Mouse (Mus musculus) cortical plate, adult 2 months (tissue): Measurements from ENCODE around the gene Pnrc1. TPM values are rescaled to one million over a fixed set of nuclear protein-coding genes. Genes with fewer than 3 reads are reported as not detected.

ENCODE experiments used
- H3K27ac ChIP-seq: fragments of 200-500 bp; 2 replicates; pipeline ENCODE4 v1.5.1; 2012; ENCODE audit warnings: low read length, control low read depth, inconsistent platforms; ENCODE audit not compliant: insufficient read depth
- H3K4me1 ChIP-seq: fragments of 200-500 bp; 2 replicates; pipeline ENCODE4 v1.6.1; 2011; ENCODE audit warnings: low read length; ENCODE audit not compliant: control insufficient read depth, insufficient read depth
- H3K4me3 ChIP-seq: fragments of 200-500 bp; 2 replicates; pipeline ENCODE4 v1.5.1; 2011; ENCODE audit warnings: mild to moderate bottlenecking, low read length, control low read depth; ENCODE audit not compliant: insufficient read depth
- CTCF ChIP-seq: fragments of 200-500 bp; IDR thresholded peaks from 2 replicates; pipeline ENCODE4 v1.5.1; 2011; ENCODE audit warnings: mild to moderate bottlenecking, control low read depth, low read length; ENCODE audit not compliant: insufficient read depth; ENCODE audit errors: extremely low read depth
- POLR2A ChIP-seq: fragments of 200-500 bp; IDR thresholded peaks from 2 replicates; pipeline ENCODE4 v1.6.1; 2011; ENCODE audit warnings: mild to moderate bottlenecking, low read length, control low read depth; ENCODE audit not compliant: insufficient read depth; ENCODE audit errors: extremely low read depth
- polyA plus RNA-seq: library from polyadenylated mRNA; depleted of rRNA; stranded (reverse); fragments of >200 nt; gene quantifications from 2 replicates; pipeline ENCODE4 v1.2.3, GENCODE M21; 2012

The Pnrc1 gene
- polyA plus RNA-seq, 1 experiment: 44.5 TPM

DNA sequence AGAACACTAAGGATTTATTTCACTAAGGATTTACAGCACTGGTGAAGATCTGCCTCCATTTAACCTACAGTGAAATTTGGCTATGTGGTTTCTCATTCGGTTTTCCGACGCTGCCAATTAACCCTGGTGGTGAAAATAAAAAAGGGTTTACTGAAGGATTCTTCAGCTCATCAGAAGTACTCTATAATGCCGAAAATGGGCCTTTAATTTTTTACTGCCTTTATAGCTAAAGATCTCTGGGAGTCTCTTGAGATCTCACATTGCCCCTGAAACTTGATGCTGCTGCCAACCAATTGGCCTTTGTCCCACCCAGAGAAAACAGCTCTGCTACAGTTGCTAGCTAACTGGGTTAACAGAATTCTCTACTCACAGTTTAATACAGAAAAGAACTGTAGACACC, 41.0 kb downstream of the Pnrc1 start:
- peak overlapping the region; percentile 64; the same call in 1 of the 2 replicates for H3K4me3 ChIP-seq
- no peak overlapping the region for H3K27ac ChIP-seq
- H3K4me1 ChIP-seq: 0 out of 2 replicates have a peak, but pooled peaks cover 1% of the 10 kb centered on the region
- TF ChIP-seq CTCF (no peak), POLR2A (no peak)

DNA sequence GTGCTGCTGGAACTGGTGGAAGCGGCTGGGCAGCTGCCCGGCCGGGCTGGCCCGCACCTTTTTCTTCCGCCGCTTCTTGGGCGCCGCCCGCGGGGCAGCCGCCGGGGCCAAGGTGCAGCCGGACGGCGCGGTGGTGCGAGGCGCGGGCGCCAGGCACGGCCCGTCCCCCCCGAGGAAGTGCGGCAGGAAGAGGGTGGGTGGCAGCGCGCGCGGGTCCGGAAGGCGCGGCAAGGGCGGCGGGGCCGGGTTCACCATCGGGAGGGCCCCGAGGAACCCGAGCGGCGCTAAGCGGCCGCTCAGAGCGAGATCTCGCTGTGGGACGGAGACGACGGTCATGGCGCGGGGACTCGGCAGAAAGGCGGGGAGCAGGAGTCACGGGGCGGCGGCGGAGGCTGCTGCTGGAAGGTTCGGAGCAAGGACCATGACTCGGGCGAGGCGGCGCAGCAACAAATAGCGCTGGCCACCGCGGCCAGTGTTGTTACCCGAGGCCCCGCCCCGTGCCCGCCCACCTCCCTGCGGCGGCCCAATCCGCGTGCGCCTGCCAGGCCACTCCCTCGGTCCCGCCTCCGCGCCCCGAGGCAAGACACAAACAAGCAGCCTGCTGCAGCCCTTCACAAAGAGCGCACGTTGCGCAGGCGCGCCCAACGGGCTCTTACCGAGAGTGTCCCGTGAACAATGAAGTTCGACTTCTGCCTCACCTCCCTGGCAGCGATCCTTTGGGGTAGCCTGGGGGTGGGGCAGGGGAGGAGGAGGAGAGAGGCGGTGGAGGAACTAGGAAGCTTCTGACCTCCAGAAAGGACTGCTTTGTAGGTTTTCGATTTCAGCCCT, 41.7 kb downstream of the Pnrc1 start:
- TF ChIP-seq POLR2A (peak; percentile 89), CTCF (no peak)
- Histone ChIP-seq H3K27ac (peak overlapping the region; percentile 100), H3K4me3 (peak overlapping the region; percentile 64), H3K4me1 (0 out of 2 replicates have a peak, but pooled peaks cover 1% of the 10 kb centered on the region)

DNA sequence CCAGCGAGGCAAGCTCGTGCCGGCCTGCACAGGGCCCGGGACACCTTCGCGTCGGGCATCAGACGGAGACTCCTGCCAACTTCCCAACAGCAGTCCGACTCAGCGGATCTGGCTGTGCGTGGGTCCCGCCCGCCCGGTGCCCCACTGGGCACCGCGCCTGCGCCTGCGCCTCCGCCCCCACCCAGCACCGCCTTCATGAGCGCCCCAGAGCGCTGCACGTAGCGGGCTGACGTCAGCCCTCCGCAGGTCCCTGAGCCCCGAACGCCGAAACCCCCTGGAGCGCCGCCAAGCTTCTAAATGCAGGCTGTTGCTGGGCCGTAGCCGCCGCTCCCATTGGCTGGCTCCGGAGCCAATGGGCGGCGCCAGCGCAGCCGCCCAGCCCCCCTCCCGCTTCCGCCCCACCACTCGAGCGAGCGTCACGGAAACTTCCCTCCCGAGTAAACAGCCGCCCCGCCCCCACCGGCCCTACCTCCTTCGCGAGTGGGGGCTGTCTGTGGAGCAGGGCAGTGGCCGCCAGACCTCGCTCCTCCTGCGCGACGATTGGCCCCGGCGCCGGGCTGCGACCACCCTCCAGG, 42.4 kb downstream of the Pnrc1 start:
- Histone ChIP-seq H3K4me3 (peak overlapping the region; percentile 64), H3K27ac (peak overlapping the region; percentile 100), H3K4me1 (0 out of 2 replicates have a peak, but pooled peaks cover 1% of the 10 kb centered on the region)
- TF ChIP-seq POLR2A: peak; percentile 16; the same call in 1 of the 2 replicates
- TF ChIP-seq CTCF: no peak

DNA sequence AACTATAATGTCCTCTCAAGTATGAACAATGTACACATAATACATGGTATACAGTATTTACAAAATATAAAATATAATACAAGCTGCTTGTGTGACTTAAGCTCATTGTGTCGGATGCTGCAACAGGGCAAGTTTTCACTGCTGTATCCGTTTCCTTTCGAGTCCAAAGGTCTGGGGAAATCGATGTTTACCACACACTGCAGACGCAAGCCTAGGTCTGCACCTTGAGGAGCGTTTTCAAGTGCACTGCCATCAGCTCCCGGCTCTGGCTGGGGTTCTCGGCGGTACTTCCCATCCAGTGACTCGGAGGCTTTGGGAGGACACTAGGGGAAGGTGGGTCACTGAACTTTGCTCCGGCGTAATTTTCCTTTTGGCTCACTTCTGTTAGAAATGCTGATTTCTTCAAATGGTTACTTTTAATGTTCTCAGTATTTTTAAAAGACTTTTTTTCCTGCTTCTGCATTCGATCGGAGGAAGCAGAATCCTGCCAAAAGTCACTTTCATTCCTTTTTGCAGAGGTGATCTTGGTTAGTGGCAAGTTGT, 44.0 kb downstream of the Pnrc1 start:
- no peak for TF ChIP-seq CTCF
- TF ChIP-seq POLR2A: no peak
- 0 out of 2 replicates have a peak, but pooled peaks cover 1% of the 10 kb centered on the region for H3K4me1 ChIP-seq
- no peak overlapping the region for H3K27ac ChIP-seq
- H3K4me3 ChIP-seq: no peak overlapping the region

DNA sequence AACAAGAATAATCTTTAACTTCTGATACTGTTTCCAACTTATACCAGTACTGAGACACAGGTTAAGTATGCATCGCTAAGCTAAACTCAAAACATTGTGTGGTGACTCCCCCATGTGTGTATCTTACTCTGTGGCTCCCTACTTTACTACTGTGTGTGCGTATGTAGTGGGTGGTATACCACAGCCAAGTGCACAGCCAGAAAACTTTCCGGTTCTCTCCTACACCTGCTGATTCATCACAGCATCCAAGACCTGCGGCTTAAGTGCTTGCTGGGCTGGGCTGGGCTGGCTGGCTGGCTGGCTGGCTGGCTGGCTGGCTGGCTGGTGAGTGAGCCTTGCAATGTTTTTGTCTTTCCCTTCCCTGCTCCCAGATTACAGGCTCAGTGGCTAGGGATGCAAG, 46.0 kb downstream of the Pnrc1 start:
- TF ChIP-seq CTCF (no peak), POLR2A (no peak)
- Histone ChIP-seq H3K4me1 (0 out of 2 replicates have a peak, but pooled peaks cover 1% of the 10 kb centered on the region), H3K4me3 (no peak overlapping the region), H3K27ac (no peak overlapping the region)

DNA sequence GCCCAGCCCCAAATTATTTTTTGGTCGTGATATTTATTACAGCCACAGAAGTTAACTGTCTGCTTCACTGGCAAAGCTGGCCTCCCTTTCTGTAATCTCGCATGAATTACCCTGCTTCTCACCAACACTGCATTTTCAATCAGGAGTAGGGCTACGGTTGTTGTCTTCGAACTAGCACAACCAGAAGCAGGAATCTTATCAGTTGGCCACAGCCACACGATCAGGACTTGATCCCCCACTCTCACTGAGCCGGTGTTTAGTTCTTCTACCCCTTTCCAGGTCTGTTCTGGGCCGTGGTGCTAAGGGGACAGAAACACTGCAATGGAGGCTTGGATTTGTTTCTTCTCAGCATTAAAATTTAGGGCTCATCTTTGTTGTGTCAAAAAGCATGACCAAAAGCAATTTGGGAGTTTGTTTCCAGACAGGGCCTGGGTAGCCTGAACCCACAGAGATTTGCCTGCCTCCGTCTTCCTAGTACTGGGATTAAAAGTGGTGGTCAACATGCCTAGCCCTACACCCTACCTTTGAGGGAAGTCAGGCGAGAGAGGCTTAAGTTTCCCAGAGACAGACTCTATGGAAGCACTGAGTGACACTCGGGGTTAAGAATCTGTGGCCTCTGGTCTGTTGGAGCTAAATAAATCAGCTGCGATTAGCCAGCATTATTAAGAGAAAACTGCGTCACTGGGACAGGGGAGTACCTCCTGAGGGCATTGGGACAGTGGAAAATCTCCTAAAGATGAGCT, 46.8 kb downstream of the Pnrc1 start:
- 0 out of 2 replicates have a peak, but pooled peaks cover 1% of the 10 kb centered on the region for H3K4me1 ChIP-seq
- H3K4me3 ChIP-seq: no peak overlapping the region
- H3K27ac ChIP-seq: no peak overlapping the region
- no peak for TF ChIP-seq CTCF
- TF ChIP-seq POLR2A: no peak

DNA sequence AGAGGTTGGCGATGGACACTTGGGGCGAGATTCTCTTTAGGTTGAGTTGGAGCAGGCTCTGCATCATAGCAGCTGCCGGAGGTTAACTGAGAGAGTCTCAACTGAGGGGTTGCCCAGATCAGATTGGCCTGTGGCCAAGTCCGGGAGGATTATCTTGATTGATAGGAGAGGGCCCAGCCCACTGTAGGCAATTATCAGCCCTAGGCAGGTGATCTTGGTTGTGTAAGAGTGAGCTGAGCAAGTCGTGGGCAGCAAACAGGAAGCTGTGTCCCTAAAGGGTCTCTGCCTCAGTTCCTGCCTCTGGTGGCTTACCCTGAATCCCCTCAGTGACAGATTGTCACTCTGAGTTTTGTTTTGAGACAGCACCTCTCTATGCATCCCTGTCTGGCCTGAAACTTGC, 47.4 kb downstream of the Pnrc1 start:
- 0 out of 2 replicates have a peak, but pooled peaks cover 1% of the 10 kb centered on the region for H3K4me1 ChIP-seq
- H3K27ac ChIP-seq: no peak overlapping the region

DNA sequence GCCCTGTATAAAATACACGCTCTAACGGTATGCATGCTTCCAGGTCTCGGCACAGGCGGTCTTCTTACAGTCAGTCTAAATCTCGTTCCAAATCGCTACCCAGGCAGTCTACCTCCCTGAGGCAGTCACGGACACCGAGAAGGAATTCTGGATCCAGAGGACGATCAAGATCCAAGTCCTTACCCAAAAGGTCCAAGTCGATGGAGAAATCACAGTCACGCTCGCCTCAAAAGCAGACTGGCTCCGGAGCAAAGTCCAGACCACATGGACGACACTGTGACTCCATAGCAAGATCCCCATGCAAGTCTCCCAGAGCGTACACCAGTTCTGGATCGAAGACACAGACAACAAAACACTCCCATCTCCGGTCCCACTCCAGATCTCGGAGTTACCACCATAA, 59.1 kb downstream of the Pnrc1 start:
- TF ChIP-seq POLR2A: no peak
- no peak for TF ChIP-seq CTCF
- H3K4me3 ChIP-seq: no peak overlapping the region
- no peaks in the 10 kb centered on the region for H3K4me1 ChIP-seq
- H3K27ac ChIP-seq: no peak overlapping the region

More for the DNA sequence above, 47.4 kb downstream of the Pnrc1 start:
- TF ChIP-seq POLR2A (no peak), CTCF (no peak)
- H3K4me3 ChIP-seq: no peak overlapping the region

DNA sequence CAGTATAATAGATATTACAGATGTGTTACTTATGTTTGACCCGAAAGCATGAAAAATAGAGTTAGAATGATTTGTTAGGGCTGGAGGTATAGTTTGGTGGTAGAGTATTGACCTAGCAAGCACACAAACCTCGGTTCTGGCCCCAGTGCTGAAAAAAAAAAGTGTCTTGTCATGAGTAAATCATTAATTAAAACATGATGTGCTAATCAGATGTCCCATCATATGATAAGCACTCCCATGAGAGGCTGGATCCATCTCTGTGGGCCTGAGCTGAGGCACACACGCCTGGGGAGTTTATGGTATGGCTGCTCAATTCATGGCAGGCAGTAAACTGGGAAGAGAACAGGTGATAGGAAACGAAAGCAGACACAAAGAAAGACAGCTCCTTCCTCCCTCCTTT, 60.3 kb downstream of the Pnrc1 start:
- no peak overlapping the region for H3K27ac ChIP-seq
- no peaks in the 10 kb centered on the region for H3K4me1 ChIP-seq
- TF ChIP-seq CTCF (no peak), POLR2A (no peak)
- no peak overlapping the region for H3K4me3 ChIP-seq

DNA sequence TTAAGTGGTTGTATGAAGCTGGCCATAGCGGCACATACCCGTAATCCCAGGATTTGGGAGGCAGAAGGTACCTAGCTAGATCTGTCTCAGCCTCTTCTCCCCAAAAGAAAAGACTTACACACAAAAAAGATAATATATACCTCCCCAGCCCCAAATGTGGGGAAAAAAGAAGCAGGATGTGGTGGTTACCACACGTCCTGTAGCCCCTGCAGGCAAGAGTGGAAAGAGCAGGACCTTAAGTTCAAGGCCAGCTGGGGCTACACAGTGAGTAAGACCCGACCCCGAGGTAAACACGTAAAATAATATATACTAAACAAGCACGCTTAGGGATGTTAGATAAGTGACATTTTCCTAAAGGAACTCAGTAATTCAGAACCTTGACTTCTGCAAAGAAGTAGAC, 62.8 kb downstream of the Pnrc1 start:
- no peak for TF ChIP-seq CTCF
- Histone ChIP-seq H3K27ac (no peak overlapping the region), H3K4me1 (no peaks in the 10 kb centered on the region), H3K4me3 (no peak overlapping the region)
